Mouse (Mus musculus): ENCODE measurements around the gene Smc4. TPM values are rescaled to one million over a fixed set of nuclear protein-coding genes. Genes with fewer than 3 reads are reported as not detected.

Gene Smc4
- polyA plus RNA-seq (2012; rRNA removed) = 11.8 and 15.6 TPM in 2 replicates

DNA sequence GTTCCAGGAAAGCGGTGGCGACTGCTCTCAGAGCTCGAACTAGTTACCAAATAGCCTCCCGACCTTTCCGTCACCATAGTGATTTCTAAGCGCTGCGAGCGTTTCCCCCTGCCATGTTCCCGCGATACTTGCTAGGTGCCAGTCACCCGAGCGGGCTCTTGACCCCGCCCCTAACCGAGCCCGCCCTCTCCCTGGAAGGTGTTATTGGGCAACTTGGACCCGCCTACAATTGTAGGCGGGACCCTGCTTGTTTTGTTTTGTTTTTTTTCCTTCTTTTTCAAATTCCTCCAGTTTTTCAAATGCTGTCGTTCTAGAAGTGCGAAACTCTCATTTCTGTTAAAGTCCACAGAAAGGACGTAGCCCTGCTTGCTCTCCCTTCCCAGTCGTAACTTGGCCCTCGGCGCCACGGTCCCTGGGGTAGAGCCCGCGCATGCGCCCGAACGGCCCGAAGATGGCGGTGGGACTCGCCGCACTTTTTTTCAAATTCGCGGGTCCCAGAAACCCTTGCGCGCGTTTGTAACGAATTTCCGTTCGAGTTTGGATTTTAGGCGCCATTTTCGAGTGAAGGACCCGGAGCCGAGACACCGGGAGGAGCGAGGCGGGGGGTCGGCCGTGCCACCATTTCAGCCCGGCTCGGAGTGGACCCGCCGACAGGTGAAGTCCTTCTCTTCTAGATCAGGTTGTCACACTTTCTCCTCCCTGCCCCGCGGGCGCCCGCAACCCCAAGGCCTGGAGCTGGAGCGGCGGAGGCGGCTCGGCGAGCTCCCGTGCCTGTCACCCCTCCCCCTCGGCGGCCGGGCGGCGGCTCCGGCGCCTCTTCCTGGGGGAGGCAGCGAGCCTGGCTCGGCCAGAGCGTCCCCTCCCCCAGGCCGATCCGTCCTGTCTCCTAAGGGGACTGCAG lies at the start of gene Smc4, which contains the start of gene Ift80:
Smc4 (plus strand) TSS at position 302 of the 901 bp plus-strand sequence.
Ift80 (minus strand) TSS at position 134 of the 901 bp plus-strand sequence.
- DNase-seq (ENCODE audit: low spot score) = peak; percentile 87

- DNase-seq (ENCODE audit: low spot score) = no peak
Measured at GRCm38 (mm10) chr3:68956454-68956853, 48.1 kb upstream of the Smc4 start.

GRCm38 (mm10) chr3:68957413-68957812 lies 47.1 kb upstream of the Smc4 start:
- no peak for DNase-seq (ENCODE audit: low spot score)

DNA sequence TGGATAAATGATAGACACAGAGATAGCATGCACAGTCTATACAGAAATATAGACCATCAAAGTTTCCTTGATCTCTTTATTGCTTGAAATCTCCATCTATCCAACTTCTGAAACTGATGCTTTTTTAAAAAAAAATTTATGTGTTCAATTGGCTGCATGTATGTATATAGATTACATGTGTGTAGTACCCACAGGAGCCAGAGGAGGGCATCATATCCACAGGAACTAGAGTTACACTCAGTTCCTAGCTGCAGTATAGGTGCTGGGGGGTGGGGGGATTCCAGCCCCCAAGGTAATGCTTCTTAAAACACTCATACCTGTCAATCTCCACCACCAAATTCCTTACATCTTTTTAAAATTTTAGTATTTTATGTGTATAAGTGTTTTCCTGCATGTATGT lies 39.9 kb upstream of the Smc4 start:
- no peak for DNase-seq (ENCODE audit: low spot score)

- DNase-seq (ENCODE audit: low spot score) = no peak
Measured at GRCm38 (mm10) chr3:68966527-68967285, 37.8 kb upstream of the Smc4 start.

DNA sequence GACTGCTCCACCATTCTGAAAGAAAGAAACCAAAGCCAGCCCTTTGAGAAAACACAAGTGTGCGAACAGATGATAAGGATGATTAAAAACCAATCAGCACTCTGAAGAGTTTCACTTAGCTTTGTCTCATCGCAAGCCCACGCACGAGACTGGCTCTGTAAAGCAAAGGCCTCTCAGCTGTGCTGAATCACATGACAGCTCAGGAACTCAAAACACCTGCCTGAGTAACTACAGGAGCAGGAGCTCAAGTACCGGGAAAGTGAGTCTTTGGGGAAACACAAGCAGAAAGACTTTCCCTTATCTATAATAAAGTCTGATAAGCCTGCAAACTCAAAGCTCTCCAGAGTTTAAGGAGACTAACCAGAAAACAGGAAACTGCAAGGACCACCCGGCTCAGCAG lies 37.1 kb upstream of the Smc4 start:
- DNase-seq (ENCODE audit: low spot score) = no peak

GRCm38 (mm10) chr3:68969091-68969590 lies 35.4 kb upstream of the Smc4 start:
- DNase-seq (ENCODE audit: low spot score) = no peak

- DNase-seq (ENCODE audit: low spot score) = no peak
Measured at GRCm38 (mm10) chr3:68973574-68973973, 31.0 kb upstream of the Smc4 start.

DNA sequence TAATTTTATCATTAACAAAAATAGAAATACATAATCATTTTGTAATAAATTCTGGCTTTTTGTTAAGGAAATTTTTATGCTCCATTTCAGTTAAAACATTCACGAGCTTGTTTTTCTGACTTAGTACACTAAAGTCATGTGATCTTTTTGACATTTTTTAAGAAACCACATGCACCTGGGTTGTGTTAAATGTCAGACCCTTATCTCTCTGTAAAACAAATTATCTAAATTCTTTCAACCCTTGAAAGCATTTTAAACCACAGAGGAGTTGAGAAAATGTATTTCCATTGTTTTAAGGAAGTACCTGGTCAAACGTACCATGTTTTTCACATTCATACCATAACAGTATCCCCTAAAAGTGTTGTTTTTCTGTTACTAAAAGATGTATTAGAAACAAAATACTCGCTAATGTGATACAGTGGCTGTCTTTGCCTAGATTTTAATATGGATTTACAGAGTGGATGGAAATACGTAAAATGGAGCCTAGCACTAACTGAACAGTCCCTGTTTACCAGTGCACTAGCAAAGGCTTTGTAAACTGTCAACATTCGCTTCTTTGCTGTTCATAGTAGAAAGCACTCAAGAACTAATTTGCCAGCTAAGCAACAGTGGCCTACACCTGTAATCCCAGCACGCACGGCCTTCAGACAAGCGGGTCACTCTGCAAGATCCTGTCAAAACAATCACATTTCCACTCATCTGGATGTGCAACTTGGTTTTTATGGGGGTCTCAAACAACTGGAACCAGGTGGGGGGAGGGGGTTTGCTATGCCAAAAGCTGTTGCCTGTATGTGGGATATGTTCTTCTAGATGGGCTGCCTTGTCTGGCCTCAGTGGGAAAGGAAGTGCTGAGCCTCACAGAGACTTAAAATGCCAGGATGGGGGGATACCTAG lies 29.7 kb upstream of the Smc4 start:
- no peak for DNase-seq (ENCODE audit: low spot score)

GRCm38 (mm10) chr3:68975533-68976490 lies 28.7 kb upstream of the Smc4 start:
- DNase-seq (ENCODE audit: low spot score) = no peak

GRCm38 (mm10) chr3:68977696-68978095 lies 26.8 kb upstream of the Smc4 start:
- DNase-seq (ENCODE audit: low spot score) = no peak

DNA sequence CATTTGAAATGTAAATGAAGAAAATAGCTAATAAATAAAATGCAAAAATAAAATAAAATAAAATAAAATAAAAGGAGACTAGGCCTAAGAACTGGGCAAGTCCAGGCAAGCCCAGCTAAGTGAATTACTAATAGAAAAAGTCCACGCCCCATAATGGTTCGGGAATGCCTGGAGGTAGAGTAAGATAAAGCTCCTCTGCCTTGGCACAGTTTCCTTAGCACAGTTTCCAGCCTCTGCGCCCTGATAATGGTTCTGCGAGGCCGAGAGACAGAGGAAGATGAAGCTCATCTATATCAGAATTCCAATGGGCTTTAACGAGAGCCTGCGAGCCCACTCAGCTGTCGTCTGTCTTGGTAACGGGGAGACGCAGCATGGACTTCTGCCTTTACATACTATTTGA lies 25.4 kb upstream of the Smc4 start:
- DNase-seq (ENCODE audit: low spot score) = no peak

- DNase-seq (ENCODE audit: low spot score) = no peak
Measured at GRCm38 (mm10) chr3:68980898-68981297, 23.6 kb upstream of the Smc4 start.

DNA sequence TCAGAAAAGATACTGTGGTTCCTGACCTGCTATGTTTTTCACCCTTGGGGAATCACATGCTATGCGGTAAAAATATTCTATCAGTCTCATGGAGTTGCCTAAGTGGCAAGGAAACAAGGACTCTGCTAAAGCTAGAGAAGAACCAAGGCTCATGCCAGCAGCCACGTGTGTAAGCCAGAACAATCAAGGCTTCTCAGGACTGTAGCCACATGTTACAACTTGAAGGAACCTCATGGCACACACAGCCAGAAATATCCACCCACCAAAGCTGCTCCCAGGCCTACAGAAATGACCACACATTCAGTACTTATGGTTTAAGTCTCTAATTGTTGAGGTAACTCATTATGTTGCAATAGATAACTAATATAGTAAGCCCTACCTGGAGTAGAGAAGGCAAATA lies 18.0 kb upstream of the Smc4 start:
- no peak for DNase-seq (ENCODE audit: low spot score)

GRCm38 (mm10) chr3:69002781-69003180 lies 1.8 kb upstream of the Smc4 start:
- no peak for DNase-seq (ENCODE audit: low spot score)

DNA sequence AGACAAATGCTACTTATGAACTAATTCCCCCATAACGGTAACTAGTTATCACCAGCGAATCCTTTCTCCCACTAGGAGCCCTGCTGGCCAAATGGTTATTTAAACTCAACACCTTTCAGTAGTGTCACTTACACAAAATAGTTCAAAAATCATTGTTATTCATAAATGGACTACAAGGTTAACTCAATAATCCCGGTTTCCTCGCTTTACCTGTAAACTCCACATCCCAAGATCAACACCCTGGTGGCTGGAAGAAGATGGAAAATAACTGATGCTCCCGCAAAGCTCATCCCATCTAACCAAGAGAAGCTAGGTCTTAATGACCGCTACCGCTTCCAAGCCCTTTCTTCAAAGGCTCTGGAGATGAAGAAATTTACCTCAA lies 492 bp upstream of the Smc4 start:
- DNase-seq (ENCODE audit: low spot score) = no peak

- peak; percentile 56 for DNase-seq (ENCODE audit: low spot score)
Measured at GRCm38 (mm10) chr3:69005338-69006245, 1.1 kb downstream of the Smc4 start.

DNA sequence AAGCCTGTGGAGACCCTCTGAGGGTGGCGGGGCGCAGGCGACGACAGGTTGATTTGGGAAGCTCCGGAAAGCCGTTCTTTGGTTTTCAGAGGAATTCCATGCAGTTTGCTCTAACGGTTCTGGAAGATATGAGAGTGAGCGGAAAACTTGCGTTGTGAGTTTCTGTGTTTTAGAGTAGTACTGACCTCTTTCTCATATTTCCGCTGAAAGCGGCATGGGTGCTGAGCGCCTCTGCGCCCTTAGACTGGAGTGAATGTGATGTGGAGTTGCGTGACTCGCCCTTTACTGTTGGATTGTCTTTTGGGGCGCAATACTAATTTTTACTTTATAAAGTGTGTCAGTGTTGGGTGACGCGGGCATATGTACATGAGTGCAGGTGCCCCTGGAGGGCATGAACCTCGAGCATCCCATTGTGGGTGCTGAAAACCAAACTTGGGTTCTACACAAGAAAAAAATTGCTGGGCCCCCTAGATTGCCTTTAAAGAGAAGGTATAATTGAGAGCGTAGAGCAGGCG lies 1.8 kb downstream of the Smc4 start:
- no peak for DNase-seq (ENCODE audit: low spot score)

DNA sequence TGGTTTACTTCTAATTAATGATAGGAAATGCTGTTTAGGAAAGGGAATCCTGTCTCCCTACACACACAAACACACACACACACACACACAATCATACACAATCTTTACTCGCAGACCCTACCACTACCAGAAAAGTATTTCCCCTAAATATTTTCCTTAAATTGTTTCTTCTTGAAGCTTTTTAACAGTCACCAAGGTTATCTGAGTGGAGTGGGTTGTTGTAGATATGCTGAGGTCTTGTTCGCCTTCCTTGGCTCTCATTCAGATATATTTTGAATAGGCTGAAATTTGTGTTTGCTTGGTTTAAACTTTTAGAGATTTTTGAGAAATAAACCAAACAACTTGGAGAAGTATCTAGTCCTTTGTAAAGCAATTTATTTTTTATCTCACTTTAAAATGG lies 4.3 kb downstream of the Smc4 start:
- no peak for DNase-seq (ENCODE audit: low spot score)
